Comparison of ENCODE assay signal across 8 mouse cellular contexts in genomic region chr14:105177238-105177693, GRCm38 (mm10). TPM values are rescaled to one million over a fixed set of nuclear protein-coding genes. Genes with fewer than 3 reads are reported as not detected.
A peak's percentile ranks its signal among the peaks of the same experiment; 100 is the strongest.
DNase-seq lines count a peak whose midpoint lies in the region; ATAC-seq lines count a peak whose summit lies in the region.

Rbm26 (minus strand) TSS chr14:105177327.

- peak; percentile 95 for DNase-seq in adipocyte (ENCODE audit: low spot score)
- DNase-seq in embryo, embryonic 10 days (ENCODE audit: low spot score): peak; percentile 98
- DNase-seq in gastrocnemius, postnatal 10 days: peak; percentile 97
- DNase-seq in induced T-regulatory cell, adult 2 months (ENCODE audit: low read depth): peak; percentile 98
- peak; percentile 85 to 96 for DNase-seq in left cerebral cortex, adult 9 months (ENCODE audit: low spot score in 2 of 2)
- DNase-seq in right cerebral cortex, postnatal 14 days: peak; percentile 98
- DNase-seq in urinary bladder, postnatal 36 days (ENCODE audit: low spot score in 2 of 2): peak; percentile 94 to 95

- peak; percentile 89 for ATAC-seq in megakaryocyte progenitor cell, adult 5-6 weeks (replicated peaks; ENCODE audit: poor library complexity)

RNA-seq across cellular contexts. Expression of gene Rbm26, which starts in this region (rescaled TPM):
- total RNA-seq in gastrocnemius, postnatal 10 days (2021): 10 to 100 TPM; 24.8 to 34.3 TPM
- 69.1 and 80.4 TPM in 2 replicates for total RNA-seq in megakaryocyte progenitor cell, adult 5-6 weeks (2015)
- total RNA-seq in megakaryocyte progenitor cell, adult 5-6 weeks (2017): 52.9 and 70.6 TPM in 2 replicates

Comparison
In these comparisons a context has a peak if more than half of its experiments do, and no peak if none do; other contexts are left out.
1. Peak in every context shown above with its lines: DNase-seq and ATAC-seq.